Mouse (Mus musculus): Measurements from ENCODE around the gene Ccnt2. TPM values are rescaled to one million over a fixed set of nuclear protein-coding genes. Genes with fewer than 3 reads are reported as not detected.
A peak's percentile ranks its signal among the peaks of the same experiment; 100 is the strongest.

Ccnt2 gene
- polyA plus RNA-seq (2015; fragmentation: Nextera tagmentation; extraction: Ambion mirVana): 34.1 and 40.4 TPM in 2 replicates

DNA sequence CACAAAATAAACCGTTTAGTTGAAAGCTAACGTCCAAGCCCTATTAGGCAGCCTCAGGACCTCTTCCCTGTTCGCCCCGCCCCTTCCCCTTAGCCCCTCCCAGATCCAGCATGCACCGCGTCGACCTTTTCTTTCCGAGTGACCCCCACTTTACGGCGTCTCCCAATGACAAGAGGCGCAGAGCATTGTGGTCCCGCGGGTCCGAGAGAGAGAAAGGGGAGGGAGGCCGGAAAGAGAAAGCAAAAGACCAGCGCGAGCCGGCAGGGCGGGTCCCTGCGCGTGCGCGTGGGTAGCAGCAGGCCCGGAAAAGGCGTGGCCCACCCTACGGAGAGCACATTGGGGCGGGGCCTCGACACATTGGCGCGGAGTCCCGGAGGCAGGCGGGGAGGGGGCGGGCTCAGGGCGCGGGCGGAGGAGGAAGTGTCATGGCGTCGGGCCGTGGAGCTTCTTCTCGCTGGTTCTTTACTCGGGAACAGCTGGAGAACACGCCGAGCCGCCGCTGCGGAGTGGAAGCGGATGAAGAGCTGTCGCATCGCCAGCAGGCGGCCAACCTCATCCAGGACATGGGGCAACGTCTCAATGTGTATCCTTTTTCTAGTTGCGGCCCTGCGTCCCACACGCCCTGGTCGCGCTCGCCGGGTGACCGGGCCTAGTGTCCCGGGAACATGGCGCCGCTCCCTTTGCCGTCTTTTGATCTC, at the start of gene Ccnt2:
Ccnt2 (plus strand) TSS at position 362 of the 698 bp plus-strand sequence.
- Histone ChIP-seq H3K9ac (ENCODE audit: low read depth, low read length) (peak within 1 kb of the TSS; percentile 93), H3K9me3 (replicated peaks; ENCODE audit: low read length) (no peaks in the 10 kb centered on the region), H3K4me1 (replicated peaks; ENCODE audit: insufficient read depth, low read length) (peaks cover 8% of the 10 kb centered on the region; the same call in 1 of the 2 replicates), H3K36me3 (ENCODE audit: insufficient read depth, low read length) (no peaks in the 10 kb centered on the region), H3K4me2 (ENCODE audit: low read length) (peak within 1 kb of the TSS; percentile 69), H3K27ac (peak within 1 kb of the TSS; percentile 95), H3K27me3 (ENCODE audit: insufficient read depth, low read length) (no peaks in the 10 kb centered on the region), H3K4me3 (replicated peaks; ENCODE audit: low read depth, low read length) (peak within 1 kb of the TSS; percentile 90)
- DNase-seq (ENCODE audit: low spot score) (peak; percentile 100), ATAC-seq (replicated peaks; ENCODE audit: low FRiP score, low read depth) (peak; percentile 99)
- peak; percentile 42 for TF ChIP-seq CTCF (IDR thresholded peaks at IDR 0.05; ENCODE audit: low read depth)
- WGBS: under 1% methylated on average over 59 of the region's 63 CpGs

DNA sequence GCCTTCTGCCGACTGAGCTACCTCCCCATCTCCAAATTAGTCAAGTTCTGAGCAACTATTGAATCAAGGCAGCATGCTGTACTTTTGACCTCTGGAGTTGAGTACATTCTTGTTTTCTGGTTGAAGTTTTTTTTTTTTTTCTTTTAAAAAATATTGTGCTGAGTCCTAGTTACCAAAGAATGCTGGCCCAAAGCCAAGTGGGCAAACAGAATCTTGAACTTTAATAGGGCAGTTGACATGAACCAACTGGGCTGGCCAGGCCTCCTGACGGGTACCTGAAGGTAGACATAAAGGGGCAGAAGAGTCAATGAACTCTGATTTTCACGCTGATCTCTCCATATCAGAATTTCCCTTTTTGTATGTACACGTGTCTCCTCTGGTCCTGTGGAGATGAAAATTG, 44.9 kb upstream of the Ccnt2 start, which contains the start of gene Acmsd:
Acmsd (plus strand) TSS at position 318 of the 400 bp plus-strand sequence.
- ATAC-seq (replicated peaks; ENCODE audit: low FRiP score, low read depth) (no peak), DNase-seq (ENCODE audit: low spot score) (no peak)
- no peaks in the 10 kb centered on the region for H3K36me3 ChIP-seq (ENCODE audit: insufficient read depth, low read length)
- TF ChIP-seq CTCF (IDR thresholded peaks at IDR 0.05; ENCODE audit: low read depth): no peak
- H3K27ac ChIP-seq: no peak within 1 kb of the TSS
- no peaks in the 10 kb centered on the region for H3K9me3 ChIP-seq (replicated peaks; ENCODE audit: low read length)
- 84% methylated on average over 4 of the region's 4 CpGs for WGBS
- H3K4me1 ChIP-seq (replicated peaks; ENCODE audit: insufficient read depth, low read length): no peaks in the 10 kb centered on the region
- no peaks in the 10 kb centered on the region for H3K27me3 ChIP-seq (ENCODE audit: insufficient read depth, low read length)
- no peak within 1 kb of the TSS for H3K4me3 ChIP-seq (replicated peaks; ENCODE audit: low read depth, low read length)
- no peak within 1 kb of the TSS for H3K4me2 ChIP-seq (ENCODE audit: low read length)
- no peak within 1 kb of the TSS for H3K9ac ChIP-seq (ENCODE audit: low read depth, low read length)

DNA sequence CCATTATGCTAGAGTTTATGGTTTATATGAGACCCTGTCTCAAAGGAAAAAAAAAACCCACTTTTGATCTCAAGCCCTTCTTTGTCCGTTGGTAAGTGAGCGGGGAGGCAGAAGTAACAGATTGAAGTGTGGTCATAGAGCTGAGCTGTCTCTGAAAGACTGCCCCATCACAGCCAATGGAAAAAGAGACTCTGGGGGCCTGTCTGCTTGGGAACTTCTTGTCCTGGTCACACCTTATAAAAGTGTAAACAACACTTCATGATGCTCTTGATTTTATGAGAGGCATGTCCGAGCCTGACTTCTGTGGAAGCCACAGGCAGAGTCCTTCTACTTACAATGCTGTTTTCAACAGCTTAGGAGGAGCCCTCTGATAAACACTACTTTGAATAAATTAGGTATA, 42.9 kb upstream of the Ccnt2 start:
- Histone ChIP-seq H3K27me3 (ENCODE audit: insufficient read depth, low read length) (no peaks in the 10 kb centered on the region), H3K4me3 (replicated peaks; ENCODE audit: low read depth, low read length) (no peak overlapping the region), H3K36me3 (ENCODE audit: insufficient read depth, low read length) (no peaks in the 10 kb centered on the region), H3K4me1 (replicated peaks; ENCODE audit: insufficient read depth, low read length) (no peaks in the 10 kb centered on the region), H3K27ac (no peak overlapping the region), H3K9me3 (replicated peaks; ENCODE audit: low read length) (no peaks in the 10 kb centered on the region), H3K9ac (ENCODE audit: low read depth, low read length) (no peak overlapping the region), H3K4me2 (ENCODE audit: low read length) (no peak overlapping the region)
- DNase-seq (ENCODE audit: low spot score) (no peak), ATAC-seq (replicated peaks; ENCODE audit: low FRiP score, low read depth) (no peak)
- no peak for TF ChIP-seq CTCF (IDR thresholded peaks at IDR 0.05; ENCODE audit: low read depth)
- 32% methylated on average over 3 of the region's 3 CpGs for WGBS

DNA sequence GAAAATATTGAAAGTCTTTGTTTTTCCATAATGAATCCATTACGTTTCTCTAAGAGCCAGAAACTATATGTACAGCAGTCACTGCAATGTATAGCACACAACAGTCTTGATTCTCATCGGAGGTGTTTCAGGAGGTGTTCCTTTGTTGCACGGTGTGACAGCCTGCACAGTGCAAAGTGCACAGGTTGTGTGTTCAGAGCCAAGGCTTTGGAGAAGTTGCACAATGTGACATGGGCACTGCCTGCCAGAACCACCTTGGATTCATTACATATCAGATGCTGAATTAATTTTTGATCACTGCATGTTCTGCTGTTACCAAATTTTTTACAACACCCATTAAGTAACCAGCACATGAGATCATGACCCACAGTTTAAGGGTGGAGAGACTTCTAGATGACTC, 41.5 kb upstream of the Ccnt2 start:
- H3K4me1 ChIP-seq (replicated peaks; ENCODE audit: insufficient read depth, low read length): no peaks in the 10 kb centered on the region
- ATAC-seq (replicated peaks; ENCODE audit: low FRiP score, low read depth) (no peak), DNase-seq (ENCODE audit: low spot score) (no peak)
- no peaks in the 10 kb centered on the region for H3K9me3 ChIP-seq (replicated peaks; ENCODE audit: low read length)
- no peaks in the 10 kb centered on the region for H3K36me3 ChIP-seq (ENCODE audit: insufficient read depth, low read length)
- TF ChIP-seq CTCF (IDR thresholded peaks at IDR 0.05; ENCODE audit: low read depth): no peak
- no peak overlapping the region for H3K4me3 ChIP-seq (replicated peaks; ENCODE audit: low read depth, low read length)
- H3K27ac ChIP-seq: no peak overlapping the region
- no peak overlapping the region for H3K9ac ChIP-seq (ENCODE audit: low read depth, low read length)
- WGBS: 93% methylated on average over 3 of the region's 3 CpGs
- no peak overlapping the region for H3K4me2 ChIP-seq (ENCODE audit: low read length)
- H3K27me3 ChIP-seq (ENCODE audit: insufficient read depth, low read length): no peaks in the 10 kb centered on the region

DNA sequence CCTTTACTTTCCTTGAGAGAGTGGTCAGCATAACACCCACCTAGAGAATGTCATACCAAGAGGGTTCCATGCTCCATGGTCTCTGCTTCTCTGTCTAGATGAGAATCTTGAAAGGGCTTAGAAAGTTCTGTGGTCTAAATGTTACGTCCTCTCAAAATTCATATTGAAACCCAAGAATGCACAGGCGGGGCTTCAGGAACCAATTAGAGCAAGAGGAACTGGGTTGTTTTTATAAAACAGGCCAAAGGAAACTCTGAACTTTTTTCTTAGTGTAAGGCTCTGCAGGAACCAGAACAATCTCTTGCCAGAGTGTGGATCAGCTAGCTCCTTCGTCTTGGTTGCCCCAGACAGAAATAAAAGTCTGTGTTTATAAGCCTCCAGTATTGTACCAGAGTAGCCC, 41.1 kb upstream of the Ccnt2 start:
- Histone ChIP-seq H3K9me3 (replicated peaks; ENCODE audit: low read length) (no peaks in the 10 kb centered on the region), H3K4me3 (replicated peaks; ENCODE audit: low read depth, low read length) (no peak overlapping the region), H3K4me1 (replicated peaks; ENCODE audit: insufficient read depth, low read length) (no peaks in the 10 kb centered on the region), H3K27me3 (ENCODE audit: insufficient read depth, low read length) (no peaks in the 10 kb centered on the region), H3K36me3 (ENCODE audit: insufficient read depth, low read length) (no peaks in the 10 kb centered on the region), H3K4me2 (ENCODE audit: low read length) (no peak overlapping the region), H3K9ac (ENCODE audit: low read depth, low read length) (no peak overlapping the region), H3K27ac (no peak overlapping the region)
- ATAC-seq (replicated peaks; ENCODE audit: low FRiP score, low read depth): no peak
- peak; percentile 3 for DNase-seq (ENCODE audit: low spot score)
- WGBS: 62% methylated on average over 3 of the region's 3 CpGs
- no peak for TF ChIP-seq CTCF (IDR thresholded peaks at IDR 0.05; ENCODE audit: low read depth)

DNA sequence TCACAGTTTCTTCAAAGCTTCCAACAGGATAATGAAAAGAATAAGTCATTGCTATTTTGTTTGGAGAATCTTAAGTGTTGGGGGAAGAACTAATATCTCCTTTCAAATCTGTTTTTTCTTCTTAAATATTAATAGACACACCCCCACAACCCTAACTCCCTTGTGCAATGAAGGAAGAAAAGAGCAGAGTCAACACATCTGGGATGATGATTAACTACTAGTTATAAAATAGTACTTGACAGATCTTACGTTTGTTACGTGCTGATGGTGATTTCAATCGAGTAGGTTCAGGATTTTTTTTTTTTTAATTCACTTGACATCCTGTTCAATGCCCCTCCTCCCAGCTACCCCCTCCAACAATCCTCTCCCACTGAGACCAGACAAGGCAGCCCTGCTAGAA, 38.6 kb upstream of the Ccnt2 start:
- TF ChIP-seq CTCF (IDR thresholded peaks at IDR 0.05; ENCODE audit: low read depth): no peak
- no peaks in the 10 kb centered on the region for H3K27me3 ChIP-seq (ENCODE audit: insufficient read depth, low read length)
- no peaks in the 10 kb centered on the region for H3K4me1 ChIP-seq (replicated peaks; ENCODE audit: insufficient read depth, low read length)
- ATAC-seq (replicated peaks; ENCODE audit: low FRiP score, low read depth) (peak; percentile 78), DNase-seq (ENCODE audit: low spot score) (peak; percentile 9)
- H3K27ac ChIP-seq: no peak overlapping the region
- no peak overlapping the region for H3K4me3 ChIP-seq (replicated peaks; ENCODE audit: low read depth, low read length)
- WGBS: 17% methylated on average over 3 of the region's 3 CpGs
- no peak overlapping the region for H3K4me2 ChIP-seq (ENCODE audit: low read length)
- no peak overlapping the region for H3K9ac ChIP-seq (ENCODE audit: low read depth, low read length)
- no peaks in the 10 kb centered on the region for H3K9me3 ChIP-seq (replicated peaks; ENCODE audit: low read length)
- H3K36me3 ChIP-seq (ENCODE audit: insufficient read depth, low read length): no peaks in the 10 kb centered on the region
